Comparison of ENCODE assay signal across 10 mouse cellular contexts in the genomic region with DNA sequence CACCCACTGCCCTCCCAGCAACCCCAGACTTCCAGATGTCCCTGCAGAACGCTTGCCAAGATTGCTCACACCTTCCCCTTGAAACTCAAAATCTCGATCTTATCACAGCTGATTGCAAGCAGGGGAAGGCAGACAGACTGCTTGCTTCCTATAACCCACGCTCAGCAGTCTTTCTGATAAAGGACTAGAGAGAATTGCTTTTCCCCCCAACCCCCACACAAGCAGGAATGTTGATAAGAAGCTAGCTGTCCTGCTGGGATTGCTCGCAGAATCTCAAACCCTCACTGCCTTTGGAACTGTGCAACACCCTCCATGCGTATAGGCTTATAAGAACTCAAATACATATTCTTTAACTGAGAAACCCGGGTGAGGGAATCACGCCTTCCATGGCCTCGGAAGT. TPM values are rescaled to one million over a fixed set of nuclear protein-coding genes. Genes with fewer than 3 reads are reported as not detected.
DNase-seq lines count a peak whose midpoint lies in the region; ATAC-seq and TF ChIP-seq lines count a peak whose summit lies in the region.
"Had no signal": no experiment of that assay in that cellular context is flagged by ENCODE, and none has a peak within 500 bp of the region (broad histone marks: within the 10 kb centered on the region; RNA-seq: fewer than 3 reads in every experiment).

No protein-coding gene starts in this region.

- H3K27ac ChIP-seq in heart, adult 2 months, result peak overlapping the region; percentile 57
- no peak overlapping the region for H3K27ac ChIP-seq in lung, embryonic 14.5 days (ENCODE audit: low read depth)
- H3K27ac ChIP-seq in heart, embryonic 14.5 days (replicated peaks in 1 of 2; ENCODE audit: control insufficient read depth in 1 of 2, insufficient read depth in 1 of 2, low read depth in 2 of 2, low read length in 2 of 2), result peak overlapping the region; percentile 78
- no peak overlapping the region for H3K27ac ChIP-seq in neural tube, embryonic 15.5 days (replicated peaks)

- no peaks in the 10 kb centered on the region for H3K9me3 ChIP-seq in lung, embryonic 14.5 days (ENCODE audit: low read depth, low read length)
- H3K9me3 ChIP-seq in heart, embryonic 14.5 days (ENCODE audit: control insufficient read depth, low read length), result no peaks in the 10 kb centered on the region
- no peaks in the 10 kb centered on the region for H3K9me3 ChIP-seq in neural tube, embryonic 15.5 days (replicated peaks)

- no peak for TF ChIP-seq EP300 in heart, adult 2 months (IDR thresholded peaks at IDR 0.05; ENCODE audit: insufficient read depth, low read depth, low read length)

- 14% methylated on average over 8 of the region's 8 CpGs for WGBS in heart, adult 2 months
- WGBS in lung, embryonic 14.5 days, result 9% methylated on average over 8 of the region's 8 CpGs
- 2% methylated on average over 8 of the region's 8 CpGs for WGBS in heart, embryonic 14.5 days
- 26% methylated on average over 8 of the region's 8 CpGs for WGBS in neural tube, embryonic 15.5 days

- 0 out of 2 replicates have a peak, but pooled peaks have one; percentile 16 for ATAC-seq in lung, embryonic 14.5 days (ENCODE audit: insufficient read depth)
- no peak for ATAC-seq in heart, embryonic 14.5 days (ENCODE audit: insufficient number of reproducible peaks, insufficient read depth, low FRiP score, low read depth)
- no peak for ATAC-seq in neural tube, embryonic 15.5 days (ENCODE audit: low FRiP score)
- ATAC-seq: inflammation-experienced regulatory T-cells, adult 6 months had no signal

- TF ChIP-seq POLR2A in heart, adult 2 months (IDR thresholded peaks at IDR 0.05; ENCODE audit: insufficient read depth, low read depth, low read length), result no peak

- peaks cover 1% of the 10 kb centered on the region for H3K4me1 ChIP-seq in heart, adult 2 months (ENCODE audit: control insufficient read depth, insufficient read depth, low read length)
- no peaks in the 10 kb centered on the region for H3K4me1 ChIP-seq in lung, embryonic 14.5 days (ENCODE audit: insufficient read depth)
- H3K4me1 ChIP-seq in heart, embryonic 14.5 days (ENCODE audit: control insufficient read depth in 2 of 2, insufficient read depth in 2 of 2, low read length in 2 of 2), result peaks cover 8 to 28% of the 10 kb centered on the region in 2 experiments
- peaks cover 13% of the 10 kb centered on the region for H3K4me1 ChIP-seq in neural tube, embryonic 15.5 days

- intact Hi-C loops in heart, adult 2 months (cut with DNase I), result no loop called here
- intact Hi-C loops in heart, postnatal 14 days (cut with DNase I), result no loop called here

- H3K4me3 ChIP-seq in heart, adult 2 months, result peak overlapping the region; percentile 54; the same call in 1 of the 2 replicates
- no peak overlapping the region for H3K4me3 ChIP-seq in lung, embryonic 14.5 days (ENCODE audit: low read depth, low read length)
- H3K4me3 ChIP-seq in heart, embryonic 14.5 days (ENCODE audit: control insufficient read depth in 1 of 2, insufficient read depth in 1 of 2, low read depth in 1 of 2, low read length in 2 of 2), result peak overlapping the region; percentile 46 to 78
- H3K4me3 ChIP-seq in neural tube, embryonic 15.5 days (replicated peaks), result 0 out of 2 replicates have a peak overlapping the region, but pooled peaks have one; percentile 63

- H3K9ac ChIP-seq in heart, adult 2 months (ENCODE audit: low read depth, low read length), result no peak overlapping the region
- H3K9ac ChIP-seq in lung, embryonic 14.5 days, result no peak overlapping the region
- H3K9ac ChIP-seq in heart, embryonic 14.5 days (ENCODE audit: low read length), result peak overlapping the region; percentile 81
- H3K9ac ChIP-seq in neural tube, embryonic 15.5 days (replicated peaks), result no peak overlapping the region

- peak in 1 of 2 experiments; percentile 6 for DNase-seq in heart, adult 2 months
- no peak for DNase-seq in heart, postnatal 14 days
- peak; percentile 14 for DNase-seq in lung, embryonic 14.5 days
- DNase-seq in lung, postnatal 36 days, result no peak
- DNase-seq in cerebellum, postnatal 36 days, result no peak
- DNase-seq: thymus, postnatal 14 days had no signal

- H3K36me3 ChIP-seq in heart, adult 2 months (ENCODE audit: control insufficient read depth, insufficient read depth, low read length), result peaks cover 2% of the 10 kb centered on the region; the same call in 1 of the 2 replicates
- H3K36me3 ChIP-seq in lung, embryonic 14.5 days (ENCODE audit: insufficient read depth), result no peaks in the 10 kb centered on the region
- H3K36me3 ChIP-seq in heart, embryonic 14.5 days (ENCODE audit: control insufficient read depth, insufficient read depth, low read length), result no peaks in the 10 kb centered on the region
- H3K36me3 ChIP-seq in neural tube, embryonic 15.5 days, result no peaks in the 10 kb centered on the region

- H3K27me3 ChIP-seq in heart, adult 2 months (ENCODE audit: control insufficient read depth, insufficient read depth, low read length), result no peaks in the 10 kb centered on the region
- peaks cover 22% of the 10 kb centered on the region for H3K27me3 ChIP-seq in lung, embryonic 14.5 days (ENCODE audit: insufficient read depth, low read length)
- no peaks in the 10 kb centered on the region for H3K27me3 ChIP-seq in heart, embryonic 14.5 days (ENCODE audit: control insufficient read depth, insufficient read depth, low read length)
- H3K27me3 ChIP-seq in neural tube, embryonic 15.5 days (replicated peaks), result peaks cover 35% of the 10 kb centered on the region

- H3K4me2 ChIP-seq in lung, embryonic 14.5 days, result peak overlapping the region; percentile 90; the same call in 1 of the 2 replicates
- peak overlapping the region; percentile 94 for H3K4me2 ChIP-seq in heart, embryonic 14.5 days (ENCODE audit: low read length)
- H3K4me2 ChIP-seq in neural tube, embryonic 15.5 days, result peak overlapping the region; percentile 99

- no peaks in the 10 kb centered on the region for H3K79me2 ChIP-seq in heart, adult 2 months (replicated peaks; ENCODE audit: control insufficient read depth, insufficient read depth, low read length)

- no peak for TF ChIP-seq CTCF in heart, adult 2 months (IDR thresholded peaks at IDR 0.05)
- TF ChIP-seq CTCF in lung, embryonic 14.5 days (IDR thresholded peaks at IDR 0.05; ENCODE audit: low read depth), result no peak

RNA-seq across cellular contexts. Expression of a gene that starts 0.8 kb away (rescaled TPM):
- 1 to 10 TPM; 7.2 to 7.5 TPM for total RNA-seq in heart, adult 2 months (2021)
- 4.3 and 5.5 TPM in 2 replicates for polyA plus RNA-seq in heart, adult 2 months (2012; rRNA removed)
- total RNA-seq in heart, postnatal 14 days (2021), result 1 to 10 TPM; 3.3 to 4.9 TPM
- polyA plus RNA-seq in lung, embryonic 14.5 days (2014; fragmentation: Nextera tagmentation; extraction: Ambion mirVana), result 0.99 and 1.5 TPM in 2 replicates
- 5.3 and 5.4 TPM in 2 replicates for polyA plus RNA-seq in heart, embryonic 14.5 days (2014; fragmentation: Nextera tagmentation; extraction: Ambion mirVana)
- 12.4 and 12.5 TPM in 2 replicates for polyA plus RNA-seq in neural tube, embryonic 15.5 days (2015; fragmentation: Nextera tagmentation; extraction: Ambion mirVana)
- total RNA-seq: megakaryocyte-erythroid progenitor cell, adult 5-6 weeks had no signal
- polyA plus RNA-seq: inflammation-experienced regulatory T-cells, adult 6 months had no signal

Comparison
In these comparisons a context has a peak if more than half of its experiments do, and no peak if none do; other contexts are left out.
1. H3K27ac ChIP-seq: peak in heart, adult 2 months (single experiment) and heart, embryonic 14.5 days (2 of 2); none in lung, embryonic 14.5 days (single experiment) and neural tube, embryonic 15.5 days (single experiment).
2. Peak in every context shown above with its lines, with median percentiles within 50 percentile points of each other: H3K4me2 ChIP-seq.